Mouse (Mus musculus): ENCODE results near the gene Nemf.

DNA sequence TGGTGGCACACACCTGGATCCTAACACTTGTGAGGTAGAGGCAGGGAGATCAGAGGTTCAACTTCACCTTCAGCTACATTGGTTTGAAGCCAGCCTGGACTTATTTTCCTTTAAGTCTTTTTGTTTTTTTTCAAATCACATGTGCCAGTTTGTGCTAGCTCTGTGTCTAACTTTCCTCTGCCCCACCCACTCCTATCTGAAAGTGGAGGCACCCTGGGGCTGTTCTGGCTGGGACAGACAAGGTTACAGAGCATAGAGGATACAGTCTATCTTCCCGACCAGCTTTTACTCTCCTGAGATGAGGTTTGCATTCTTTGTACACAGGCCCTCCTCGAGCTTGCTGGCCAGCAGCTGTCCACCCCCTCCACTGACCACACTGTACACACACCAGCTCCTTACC, 63.1 kb downstream of the Nemf start:
- TF ChIP-seq TAL1 (IDR thresholded peaks at IDR 0.05; ENCODE audit: low read length): peak; percentile 92
- TF ChIP-seq GATA1 (IDR thresholded peaks at IDR 0.05; ENCODE audit: low read length): peak; percentile 93
